Mouse (Mus musculus) kidney, adult 8-10 months (tissue): ENCODE results near the gene Cyb561d2.
A peak's percentile ranks its signal among the peaks of the same experiment; 100 is the strongest.
"Not testable (repeated sequence)": the region's sequence is repeated elsewhere in the genome, so short reads cannot be mapped to it uniquely, and the experiment has no call there.

Source experiments
- DNase-seq, 2 experiments: peaks; one replicate each; pipeline ENCODE4 v3.0.0; 2022

Cyb561d2 gene

DNA sequence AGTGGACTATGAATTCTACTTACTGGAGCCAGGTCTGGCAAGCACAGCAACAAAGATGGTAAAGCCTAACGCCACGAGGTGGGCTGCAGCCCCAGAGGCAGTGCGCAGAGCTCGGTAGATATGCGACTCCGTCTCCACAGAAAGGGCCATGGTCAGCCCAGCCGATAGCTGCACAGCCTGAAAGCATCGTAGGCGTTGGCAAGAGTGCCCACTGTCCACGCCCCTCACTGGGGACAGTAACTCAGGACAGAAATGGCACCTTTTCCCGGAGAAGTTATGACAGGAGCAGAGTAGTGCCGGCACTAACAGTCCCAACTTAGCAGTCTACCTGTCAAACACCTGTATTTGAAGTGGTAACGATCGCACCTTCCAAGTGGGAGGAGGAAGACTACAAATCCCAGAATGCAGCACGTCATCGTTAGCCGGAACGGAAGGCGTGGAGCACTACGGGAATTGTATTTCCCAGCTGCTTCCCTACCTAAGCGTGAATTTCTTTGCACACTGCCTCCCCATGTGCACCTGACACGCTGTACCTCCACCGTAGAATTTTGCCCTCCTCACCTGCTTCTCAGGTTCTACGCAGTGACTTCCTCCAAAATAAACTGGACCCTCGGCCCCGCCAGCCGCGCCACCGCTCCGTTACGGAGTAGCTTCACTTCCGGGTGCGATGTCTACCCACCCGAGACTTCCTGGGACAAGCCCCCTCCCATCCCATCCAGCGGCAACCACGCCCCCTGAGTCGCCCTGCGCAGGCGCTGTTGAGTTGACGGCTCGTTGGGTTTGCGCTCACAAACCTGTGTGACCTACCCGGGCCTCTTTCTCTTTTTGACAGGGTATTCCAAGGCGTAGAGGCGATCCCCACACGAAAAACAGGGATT lies at the start of gene Cyb561d2, which contains the start of gene Nprl2:
Gene Cyb561d2 (minus strand): TSS at position 720 of the 878 bp plus-strand sequence.
Gene Nprl2 (plus strand): TSS at position 753 of the 878 bp plus-strand sequence.
- peak; percentile 95 for DNase-seq

DNA sequence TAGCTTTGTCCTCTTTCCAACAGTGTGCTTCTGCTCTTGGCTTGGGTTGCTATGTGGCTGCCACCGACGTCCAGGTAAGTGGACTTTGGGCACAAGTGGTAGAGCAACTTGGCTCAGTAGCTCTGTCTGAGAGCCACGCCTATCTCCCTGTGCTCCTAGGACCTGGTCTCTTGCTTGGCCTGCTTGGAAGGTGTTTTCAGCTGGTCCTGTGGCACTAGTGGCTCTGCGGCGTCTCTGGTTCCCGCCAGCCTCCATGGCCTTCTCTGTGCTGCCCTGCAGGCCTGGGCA lies 48.7 kb upstream of the Cyb561d2 start:
- DNase-seq = peak; percentile 77 to 79

DNA sequence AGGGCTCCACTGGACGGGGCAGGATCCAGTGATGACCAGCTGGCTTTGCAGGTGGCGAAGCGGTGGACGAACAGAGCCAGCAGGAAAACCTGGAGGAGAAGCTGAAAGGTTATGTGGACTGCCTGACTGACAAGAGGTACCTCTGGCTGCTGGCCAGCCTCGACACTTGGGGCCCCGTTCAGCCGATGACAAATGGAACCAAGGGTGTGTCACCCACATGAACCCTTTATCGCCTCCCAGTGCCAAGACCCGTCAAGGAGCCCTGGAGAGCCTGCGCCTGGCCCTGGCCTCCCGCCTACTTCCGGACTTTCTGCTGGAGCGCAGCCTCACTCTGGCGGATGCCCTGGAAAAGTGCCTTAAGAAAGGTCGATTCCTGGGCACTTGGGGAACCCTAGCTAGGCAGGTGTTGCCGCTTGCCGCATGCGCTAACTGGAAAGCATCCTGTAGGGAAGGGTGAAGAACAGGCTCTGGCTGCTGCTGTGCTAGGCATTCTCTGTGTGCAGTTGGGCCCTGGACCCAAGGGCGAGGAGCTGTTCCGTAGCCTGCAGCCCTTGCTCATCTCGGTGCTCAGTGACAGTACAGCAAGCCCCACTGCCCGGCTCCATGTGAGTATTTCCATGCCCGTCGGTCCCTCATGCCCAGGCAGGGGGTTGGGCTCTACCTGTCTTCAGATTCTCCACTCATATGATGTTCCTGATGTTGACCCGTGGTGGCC lies 48.2 kb upstream of the Cyb561d2 start:
- DNase-seq = peak; percentile 72 to 79

DNA sequence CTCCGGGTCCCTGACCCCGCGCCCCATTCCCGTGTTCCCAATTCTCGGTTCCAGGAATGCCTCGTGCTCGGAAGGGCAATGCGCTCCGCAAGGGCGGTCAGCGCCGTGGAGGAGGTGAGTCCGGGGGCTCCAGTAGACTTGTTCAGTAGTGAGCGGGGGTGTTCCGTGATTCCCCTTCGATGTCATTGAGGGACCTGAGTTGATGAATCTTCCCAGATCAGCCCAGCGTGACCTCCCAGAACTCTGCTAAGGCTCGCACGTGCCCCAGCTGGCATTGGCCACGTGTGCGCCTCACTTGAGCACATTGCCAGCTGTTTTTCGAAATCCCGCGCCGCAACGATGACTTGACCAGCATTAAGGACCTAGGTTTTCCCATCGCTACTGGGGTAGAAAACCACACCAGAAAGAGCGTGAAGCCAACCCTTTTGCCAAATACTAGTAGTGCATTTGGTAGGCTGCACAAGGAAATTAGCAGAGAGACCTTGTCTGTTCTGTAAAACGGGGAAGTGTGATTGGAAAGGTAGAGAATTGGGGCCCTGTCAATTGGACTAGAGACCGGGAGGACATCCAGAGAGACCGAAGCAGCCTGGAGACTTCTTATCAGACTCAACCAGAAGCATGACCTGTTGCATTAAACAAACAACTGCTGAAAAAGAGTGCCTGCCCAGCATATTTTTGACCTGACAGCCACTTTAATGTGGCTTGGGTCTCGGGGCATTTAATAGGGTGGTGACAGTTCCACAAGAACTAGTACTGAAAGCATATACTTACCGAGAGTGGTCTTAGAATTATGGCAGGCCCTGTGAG lies 46.0 kb upstream of the Cyb561d2 start:
- peak; percentile 75 to 76 for DNase-seq

DNA sequence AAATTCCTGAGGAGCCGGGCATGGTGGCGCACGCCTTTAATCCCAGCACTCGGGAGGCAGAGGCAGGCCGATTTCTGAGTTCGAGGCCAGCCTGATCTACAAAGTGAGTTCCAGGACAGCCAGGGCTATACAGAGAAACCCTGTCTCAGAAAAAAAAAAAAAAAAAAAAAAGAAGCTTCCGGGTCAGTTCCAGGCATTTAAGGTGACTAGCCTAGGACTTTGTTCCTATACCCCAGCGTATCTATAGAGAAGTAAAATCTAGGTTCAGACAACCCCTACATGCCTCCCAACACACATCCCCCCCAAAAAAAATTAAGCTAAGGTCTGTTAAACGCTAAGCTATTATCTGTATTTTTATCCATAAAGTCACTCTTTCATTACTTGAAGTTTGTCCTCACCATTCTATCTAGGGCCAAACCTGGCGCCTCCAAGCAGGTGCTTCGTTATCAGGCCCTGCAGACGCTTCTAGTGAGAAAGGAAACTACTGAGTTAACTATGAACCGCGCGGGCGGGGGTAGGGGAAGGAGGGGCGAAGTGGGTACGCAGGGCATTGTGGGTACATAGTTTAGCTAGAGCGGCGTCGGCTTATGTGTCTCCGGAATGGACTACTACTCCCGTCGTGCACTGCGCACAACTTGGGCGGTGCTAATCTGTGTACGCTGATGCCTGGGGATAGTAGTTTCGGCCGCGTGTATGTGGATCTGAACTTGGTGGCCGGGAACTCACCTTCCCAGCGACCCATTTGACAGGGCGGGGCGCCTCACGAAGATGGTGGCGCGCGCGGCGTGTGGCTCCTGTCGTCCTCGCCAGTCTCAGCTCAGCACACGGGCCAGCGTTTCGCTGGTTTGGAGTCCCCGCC lies 45.2 kb upstream of the Cyb561d2 start, which contains the start of gene Ifrd2:
Gene Ifrd2 (plus strand): TSS at position 669 of the 859 bp plus-strand sequence.
- peak; percentile 99 for DNase-seq

DNA sequence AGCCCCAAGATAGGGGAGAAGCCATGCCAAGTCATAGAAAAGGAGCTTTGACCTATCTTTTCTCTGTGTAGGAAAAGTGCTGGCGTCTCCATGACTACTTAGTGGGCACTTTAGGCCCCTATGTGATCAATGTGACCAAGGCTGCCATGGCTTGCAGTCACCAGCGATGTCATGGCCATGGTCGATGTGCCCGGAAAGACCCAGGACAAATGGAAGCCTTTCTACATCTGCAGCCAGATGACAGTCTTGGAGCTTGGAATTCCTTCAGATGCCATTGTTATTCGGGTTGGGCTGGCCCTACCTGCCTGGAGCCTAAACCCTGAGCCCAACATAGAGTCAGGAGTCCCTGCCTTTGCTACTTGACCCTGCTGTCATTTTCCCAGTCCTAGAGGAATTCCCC lies 44.5 kb upstream of the Cyb561d2 start:
- DNase-seq = no peak

DNA sequence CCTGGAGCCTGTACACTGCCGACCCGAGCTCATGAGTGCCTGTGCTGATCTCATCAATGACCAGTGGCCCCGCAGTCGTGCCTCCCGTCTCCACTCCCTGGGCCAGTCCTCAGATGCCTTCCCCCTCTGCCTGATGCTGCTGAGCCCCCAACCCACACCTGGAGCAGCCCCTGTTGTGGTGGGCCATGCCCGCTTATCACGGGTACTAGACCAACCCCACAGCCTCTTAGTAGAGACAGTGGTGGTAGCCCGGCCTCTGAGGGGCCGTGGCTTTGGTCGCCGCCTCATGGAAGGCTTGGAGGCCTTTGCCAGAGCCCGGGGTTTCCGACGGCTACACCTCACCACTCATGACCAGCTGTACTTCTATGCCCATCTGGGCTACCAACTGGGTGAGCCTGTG lies 41.2 kb upstream of the Cyb561d2 start:
- DNase-seq = no peak

DNA sequence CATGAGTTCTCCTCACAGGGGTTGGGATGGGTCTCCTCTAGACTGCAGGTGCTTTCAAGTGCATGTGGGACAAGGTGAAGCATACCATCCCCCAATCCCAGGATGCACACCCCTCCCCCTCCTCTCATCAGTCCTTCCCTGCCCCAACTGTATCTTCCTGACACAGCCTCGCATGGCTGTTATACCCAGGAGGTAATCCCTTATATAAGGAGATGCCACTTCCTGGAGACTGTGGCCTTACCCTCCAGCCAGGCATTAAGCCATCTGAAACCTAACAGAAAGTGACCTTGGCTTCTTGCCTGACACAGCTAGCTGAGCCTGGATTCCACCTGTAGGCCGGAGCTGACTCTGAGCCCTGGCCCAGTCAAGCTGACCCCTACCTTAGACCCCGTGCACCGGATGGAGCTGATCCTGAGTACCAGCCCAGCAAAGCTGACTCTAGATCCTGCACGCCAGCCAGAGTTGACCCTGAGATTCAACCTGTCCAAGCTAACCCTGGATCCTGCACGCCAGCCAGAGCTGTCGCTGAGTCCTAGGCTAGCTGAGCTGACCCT lies 40.6 kb upstream of the Cyb561d2 start:
- DNase-seq = peak in 1 of 2 experiments; percentile 61

DNA sequence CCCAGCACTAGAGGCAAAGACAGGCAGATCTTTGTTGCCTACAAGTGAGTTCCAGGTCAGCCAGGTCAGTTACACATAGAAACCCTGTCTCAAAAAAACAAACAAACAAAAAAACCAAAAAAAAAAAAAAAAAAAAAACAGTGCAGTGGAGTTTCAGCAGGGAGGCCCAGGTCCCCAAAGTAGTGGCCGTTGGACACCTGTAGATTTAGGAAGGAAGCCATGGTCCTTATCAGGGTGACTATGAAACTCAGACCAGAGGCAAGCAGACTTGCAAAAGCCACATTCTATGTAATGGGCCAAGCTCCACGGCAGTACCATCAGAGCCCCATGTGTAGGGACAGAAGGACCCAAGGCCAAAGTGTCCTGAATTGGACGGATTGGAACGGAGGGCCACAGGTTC lies 39.6 kb upstream of the Cyb561d2 start:
- no peak for DNase-seq

DNA sequence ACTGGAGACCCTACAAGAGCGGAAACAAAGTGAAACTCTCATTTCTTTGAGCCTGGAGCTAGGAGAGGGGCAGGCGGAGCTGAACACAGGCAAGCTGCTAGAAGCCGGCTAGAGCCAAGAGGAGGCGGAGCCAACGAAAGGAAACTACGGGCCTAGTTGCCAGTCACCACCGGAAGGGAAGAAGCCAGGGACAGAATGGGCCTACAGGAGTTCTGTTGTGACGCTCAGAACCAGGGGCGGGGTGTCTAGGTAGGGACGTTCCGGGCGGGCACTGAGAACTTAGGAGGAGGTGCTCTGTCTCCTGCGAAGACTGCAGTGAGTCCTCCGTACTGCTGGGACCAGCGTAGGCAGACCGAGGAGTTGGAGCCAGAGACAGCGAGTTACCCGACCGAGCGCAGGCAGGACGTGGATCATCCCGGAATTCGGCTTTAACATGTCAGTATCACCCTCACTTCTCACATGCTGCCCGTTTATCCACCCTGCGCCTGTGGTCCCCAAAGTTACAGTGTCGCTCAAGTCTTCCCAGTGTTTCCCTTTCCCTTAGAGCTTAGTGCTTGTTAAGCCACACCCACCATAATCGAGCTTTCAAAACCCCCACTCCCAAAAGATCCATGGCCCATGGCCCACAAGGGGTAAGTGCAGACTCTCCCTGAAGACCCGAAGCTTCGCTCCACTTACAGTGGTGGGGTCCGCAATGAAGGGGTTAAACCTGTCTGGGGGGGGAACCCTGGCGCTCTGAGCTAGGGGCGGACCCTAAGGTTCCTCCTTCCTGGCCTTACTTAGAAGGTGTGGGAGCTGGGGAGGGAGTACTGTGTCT lies 38.7 kb upstream of the Cyb561d2 start, which contains the start of gene Hyal3:
Gene Hyal3 (plus strand): TSS at position 318 of the 817 bp plus-strand sequence.
- peak; percentile 95 to 96 for DNase-seq

DNA sequence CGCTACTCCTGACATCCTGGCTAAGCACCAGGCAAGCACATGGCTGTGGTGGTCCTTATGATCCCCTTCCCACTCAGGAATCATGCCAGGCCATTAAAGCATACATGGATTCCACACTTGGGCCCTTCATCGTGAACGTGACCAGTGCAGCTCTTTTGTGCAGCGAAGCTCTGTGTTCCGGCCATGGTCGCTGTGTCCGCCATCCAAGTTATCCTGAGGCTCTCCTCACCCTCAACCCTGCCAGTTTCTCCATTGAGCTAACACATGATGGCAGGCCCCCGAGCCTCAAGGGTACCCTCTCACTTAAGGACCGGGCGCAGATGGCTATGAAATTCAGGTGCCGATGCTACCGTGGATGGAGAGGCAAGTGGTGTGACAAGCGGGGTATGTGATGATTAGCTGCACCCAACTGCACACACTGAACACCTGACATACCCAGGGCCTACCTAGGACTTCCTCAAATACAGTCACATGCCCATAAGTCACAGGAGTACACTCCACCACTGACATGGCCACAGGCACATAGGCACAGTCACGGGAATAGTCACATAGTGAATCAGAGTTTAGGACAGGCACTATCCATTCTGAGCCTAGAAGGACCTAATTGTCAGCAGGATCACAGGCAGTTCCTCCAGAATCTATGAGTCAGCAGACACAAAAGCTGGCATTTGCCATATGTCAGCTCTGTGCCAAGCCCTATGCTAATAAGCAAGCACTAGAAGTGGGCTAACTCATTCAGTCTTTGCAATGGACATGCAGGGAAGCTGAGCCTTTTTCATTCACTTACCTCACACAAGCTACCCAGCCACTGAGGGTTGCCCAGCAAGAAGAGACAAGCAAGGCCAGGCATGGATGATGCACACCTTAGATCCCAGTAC lies 37.3 kb upstream of the Cyb561d2 start:
- no peak for DNase-seq

DNA sequence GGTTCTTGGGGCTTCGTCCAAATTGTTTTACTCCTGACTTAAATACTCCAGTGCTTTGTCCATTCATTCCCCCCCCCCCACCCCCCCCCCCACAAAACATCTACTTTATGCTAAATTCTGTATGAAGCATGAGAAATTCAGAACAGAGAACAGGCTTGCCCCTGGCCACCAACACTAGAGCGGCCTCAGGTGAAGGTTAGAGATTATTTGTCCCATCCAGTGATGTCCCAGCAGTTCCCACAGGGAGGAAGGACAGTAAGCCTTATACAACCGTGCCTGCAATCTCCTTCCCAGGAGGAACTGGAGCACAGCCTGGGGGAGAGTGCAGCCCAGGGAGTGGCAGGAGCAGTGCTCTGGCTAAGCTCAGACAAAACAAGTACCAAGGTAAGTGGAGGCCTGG lies 36.6 kb upstream of the Cyb561d2 start, which contains the start of gene Naa80:
Gene Naa80 (plus strand): TSS at position 301 of the 400 bp plus-strand sequence.
- DNase-seq = no peak

DNA sequence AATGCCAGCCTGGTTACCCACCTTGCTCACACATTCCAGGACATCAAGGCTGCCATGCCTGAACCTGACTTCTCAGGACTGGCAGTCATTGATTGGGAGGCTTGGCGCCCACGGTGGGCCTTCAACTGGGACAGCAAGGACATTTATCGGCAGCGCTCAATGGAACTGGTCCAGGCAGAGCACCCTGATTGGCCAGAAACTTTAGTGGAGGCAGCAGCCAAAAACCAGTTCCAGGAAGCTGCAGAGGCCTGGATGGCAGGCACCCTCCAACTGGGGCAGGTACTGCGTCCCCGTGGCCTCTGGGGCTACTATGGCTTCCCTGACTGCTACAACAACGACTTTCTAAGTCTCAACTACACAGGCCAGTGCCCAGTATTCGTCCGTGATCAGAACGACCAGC lies 35.9 kb upstream of the Cyb561d2 start:
- DNase-seq = no peak

DNA sequence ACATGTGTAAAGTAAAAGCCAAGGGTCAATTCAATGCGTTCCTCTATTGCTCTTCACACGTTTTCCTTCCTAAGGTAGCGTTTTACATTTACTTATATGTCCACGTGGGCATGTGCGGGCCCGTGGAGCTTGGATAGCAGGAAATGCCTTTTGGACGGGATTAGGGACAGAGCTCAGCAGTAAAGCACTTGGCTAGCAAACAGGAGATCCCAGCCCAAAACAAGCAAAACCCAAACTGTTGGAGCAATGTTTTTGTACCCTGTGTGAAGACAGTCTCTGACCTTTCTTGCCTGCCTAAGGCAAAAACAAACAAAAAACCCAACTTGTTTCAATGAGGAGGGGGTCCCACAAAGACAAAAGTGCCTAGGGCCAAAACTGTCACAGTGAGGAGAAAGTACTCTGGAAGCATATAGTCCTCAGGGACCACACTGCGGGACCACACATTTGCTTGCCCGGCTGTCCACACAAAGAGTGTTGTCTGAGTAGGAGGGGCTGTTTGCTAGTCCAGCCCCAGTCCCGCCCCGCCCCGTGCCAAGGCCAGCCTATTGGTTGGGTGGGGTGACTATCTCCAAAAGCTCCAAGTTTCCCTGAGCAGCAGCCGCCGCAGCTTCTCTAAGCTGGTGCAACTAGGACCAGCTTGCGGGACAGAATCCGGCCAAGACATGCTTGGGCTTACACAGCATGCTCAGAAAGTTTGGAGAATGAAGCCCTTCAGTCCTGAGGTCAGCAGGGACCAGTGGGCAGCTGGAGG lies 34.5 kb upstream of the Cyb561d2 start, which contains the start of gene Hyal1:
Gene Hyal1 (plus strand): TSS at position 571 of the 751 bp plus-strand sequence.
- DNase-seq = peak; percentile 80 to 86

DNA sequence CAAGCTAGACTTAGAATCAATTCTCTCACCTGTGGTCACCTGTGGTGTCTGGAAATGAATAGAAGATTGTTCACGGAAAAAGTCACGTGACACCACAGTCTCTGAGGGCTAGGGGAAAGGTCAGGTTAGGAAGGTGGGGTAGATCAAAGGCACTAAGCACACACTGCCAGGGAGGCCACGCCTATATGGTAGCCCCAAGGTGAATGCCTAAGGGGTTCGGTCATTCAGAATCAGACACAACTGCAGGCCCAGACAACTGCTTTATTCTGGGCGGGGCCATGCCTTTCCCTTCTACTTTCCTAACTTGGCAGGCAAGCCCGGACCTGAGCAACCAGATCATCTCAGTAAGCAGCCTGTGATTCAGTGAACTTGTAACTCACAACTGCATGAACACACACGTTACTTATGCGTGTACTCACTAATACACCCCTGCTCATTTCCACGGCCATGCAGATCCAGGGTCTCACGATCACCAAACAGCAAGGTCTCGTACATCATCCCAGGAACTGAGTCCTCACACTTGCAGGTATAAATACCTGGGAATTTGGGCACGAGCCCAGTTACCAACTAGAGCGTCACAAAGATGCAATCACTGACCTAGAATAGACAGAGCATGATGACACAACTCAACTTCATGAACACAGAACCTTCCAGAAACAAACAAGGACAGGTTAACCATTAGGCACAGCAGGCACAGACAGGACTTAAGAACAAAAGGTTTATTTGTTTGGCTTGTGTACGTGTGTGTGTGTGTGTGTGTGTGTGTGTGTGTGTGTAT lies 33.8 kb upstream of the Cyb561d2 start:
- DNase-seq = no peak

DNA sequence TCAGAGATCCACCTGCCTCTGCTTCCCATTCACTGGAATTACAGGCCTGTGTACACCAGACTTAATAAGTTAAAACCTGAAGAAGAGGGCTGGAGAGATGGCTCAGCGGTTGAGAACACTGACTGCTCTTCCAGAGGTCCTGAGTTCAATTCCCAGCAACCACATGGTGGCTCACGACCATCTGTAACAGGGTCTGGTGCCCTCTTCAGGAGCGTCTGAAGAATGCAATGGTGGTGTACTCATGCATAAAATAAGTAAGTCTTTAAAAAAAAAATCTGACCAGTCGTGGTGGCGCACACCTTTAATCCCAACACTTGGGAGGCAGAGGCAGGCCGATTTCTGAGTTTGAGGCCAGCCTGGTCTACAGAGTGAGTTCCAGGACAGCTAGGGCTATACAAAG lies 31.8 kb upstream of the Cyb561d2 start:
- DNase-seq = not testable (repeated sequence)

DNA sequence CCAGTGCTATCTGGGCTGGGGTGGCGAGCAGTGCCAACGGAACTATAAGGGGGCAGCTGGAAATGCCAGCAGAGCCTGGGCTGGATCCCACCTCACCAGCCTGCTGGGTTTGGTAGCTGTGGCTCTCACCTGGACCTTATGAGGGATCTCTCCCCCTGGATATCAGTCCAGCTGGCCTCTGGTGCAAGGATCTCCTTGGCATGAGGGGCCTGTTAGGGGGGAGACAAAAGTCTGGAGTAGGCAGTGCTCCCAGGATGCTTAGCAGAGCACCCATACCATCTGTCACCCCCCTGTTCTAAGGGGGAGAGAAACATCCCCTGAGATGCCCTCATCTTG lies 30.3 kb upstream of the Cyb561d2 start:
- no peak for DNase-seq
